Mouse (Mus musculus): ENCODE measurements around the gene Pla2g2c.

Pla2g2c gene

GRCm38 (mm10) chr4:138748369-138749072 is 23.9 kb downstream of the Pla2g2c start:
- peak; percentile 46 for DNase-seq (ENCODE audit: low read depth, low spot score)

GRCm38 (mm10) chr4:138752603-138753002 is 28.0 kb downstream of the Pla2g2c start:
- DNase-seq (ENCODE audit: low read depth, low spot score), result no peak

- DNase-seq (ENCODE audit: low read depth, low spot score), result no peak
These were observed 29.0 kb downstream of the Pla2g2c start for GRCm38 (mm10) chr4:138753608-138754007.

- DNase-seq (ENCODE audit: low read depth, low spot score), result no peak
These were observed 29.8 kb downstream of the Pla2g2c start for GRCm38 (mm10) chr4:138754432-138754831.

- no peak for DNase-seq (ENCODE audit: low read depth, low spot score)
These were observed 30.8 kb downstream of the Pla2g2c start for GRCm38 (mm10) chr4:138755439-138755838.

GRCm38 (mm10) chr4:138755983-138756382 is 31.4 kb downstream of the Pla2g2c start:
- DNase-seq (ENCODE audit: low read depth, low spot score), result no peak

GRCm38 (mm10) chr4:138757416-138757815 is 32.8 kb downstream of the Pla2g2c start, which contains the start of gene Pla2g2f:
Pla2g2f (minus strand) TSS chr4:138757626.
- DNase-seq (ENCODE audit: low read depth, low spot score), result no peak

- no peak for DNase-seq (ENCODE audit: low read depth, low spot score)
These were observed 37.7 kb downstream of the Pla2g2c start for GRCm38 (mm10) chr4:138762266-138762665.

- no peak for DNase-seq (ENCODE audit: low read depth, low spot score)
These were observed 47.4 kb downstream of the Pla2g2c start for GRCm38 (mm10) chr4:138771970-138772369.

GRCm38 (mm10) chr4:138772386-138772785 is 47.8 kb downstream of the Pla2g2c start:
- no peak for DNase-seq (ENCODE audit: low read depth, low spot score)

- no peak for DNase-seq (ENCODE audit: low read depth, low spot score)
These were observed 50.8 kb downstream of the Pla2g2c start, which contains the start of gene Pla2g2d for GRCm38 (mm10) chr4:138775435-138775834. Pla2g2d (plus strand) TSS chr4:138775735.

- no peak for DNase-seq (ENCODE audit: low read depth, low spot score)
These were observed 53.1 kb downstream of the Pla2g2c start for GRCm38 (mm10) chr4:138777417-138778407.

GRCm38 (mm10) chr4:138780300-138780699 is 55.7 kb downstream of the Pla2g2c start:
- DNase-seq (ENCODE audit: low read depth, low spot score), result no peak

- DNase-seq (ENCODE audit: low read depth, low spot score), result no peak
These were observed 57.5 kb downstream of the Pla2g2c start for GRCm38 (mm10) chr4:138782098-138782497.

- no peak for DNase-seq (ENCODE audit: low read depth, low spot score)
These were observed 61.1 kb downstream of the Pla2g2c start for GRCm38 (mm10) chr4:138785721-138786120.

- no peak for DNase-seq (ENCODE audit: low read depth, low spot score)
These were observed 61.5 kb downstream of the Pla2g2c start for GRCm38 (mm10) chr4:138786141-138786540.

GRCm38 (mm10) chr4:138788381-138788780 is 63.8 kb downstream of the Pla2g2c start:
- DNase-seq (ENCODE audit: low read depth, low spot score), result no peak

- no peak for DNase-seq (ENCODE audit: low read depth, low spot score)
These were observed 66.9 kb downstream of the Pla2g2c start for GRCm38 (mm10) chr4:138791452-138791851.

GRCm38 (mm10) chr4:138792599-138792998 is 68.0 kb downstream of the Pla2g2c start:
- DNase-seq (ENCODE audit: low read depth, low spot score), result no peak

- peak; percentile 54 for DNase-seq (ENCODE audit: low read depth, low spot score)
These were observed 68.7 kb downstream of the Pla2g2c start for GRCm38 (mm10) chr4:138793276-138793675.

GRCm38 (mm10) chr4:138794344-138794743 is 69.8 kb downstream of the Pla2g2c start:
- no peak for DNase-seq (ENCODE audit: low read depth, low spot score)

Data from retina, postnatal 7 days (tissue).